Mouse (Mus musculus): ENCODE results near the gene Ptpn4.

The Ptpn4 gene

GRCm38 (mm10) chr1:119641090-119641812 is 196.2 kb downstream of the Ptpn4 start:
- DNase-seq (ENCODE audit: low spot score), result no peak

- DNase-seq (ENCODE audit: low spot score), result no peak
These were observed 197.4 kb downstream of the Ptpn4 start for GRCm38 (mm10) chr1:119640006-119640405.

GRCm38 (mm10) chr1:119637188-119638023 is 200.0 kb downstream of the Ptpn4 start:
- no peak for DNase-seq (ENCODE audit: low spot score)

GRCm38 (mm10) chr1:119634746-119635145 is 202.7 kb downstream of the Ptpn4 start:
- no peak for DNase-seq (ENCODE audit: low spot score)

GRCm38 (mm10) chr1:119630428-119630827 is 207.0 kb downstream of the Ptpn4 start:
- DNase-seq (ENCODE audit: low spot score), result no peak

GRCm38 (mm10) chr1:119626837-119627236 is 210.6 kb downstream of the Ptpn4 start:
- no peak for DNase-seq (ENCODE audit: low spot score)

GRCm38 (mm10) chr1:119624444-119624843 is 213.0 kb downstream of the Ptpn4 start:
- no peak for DNase-seq (ENCODE audit: low spot score)

- DNase-seq (ENCODE audit: low spot score), result no peak
These were observed 232.0 kb downstream of the Ptpn4 start for GRCm38 (mm10) chr1:119605396-119605795.
